Mouse (Mus musculus) MEL (cell line): Measurements from ENCODE around the gene Tprn.

Experiments used
- CHD1 ChIP-seq: IDR thresholded peaks from 2 replicates; pipeline ENCODE4 v1.6.1; 2012; ENCODE audit warnings: low read depth, mild to moderate bottlenecking, inconsistent platforms, low read length, improper control_type of control experiment
- CHD2 ChIP-seq: IDR thresholded peaks from 2 replicates; pipeline ENCODE4 v1.6.1; 2011; ENCODE audit warnings: low read length, improper control_type of control experiment
- CTCF ChIP-seq, 3 experiments: IDR thresholded peaks in 2 of 3; conservative IDR thresholded peaks in 1 of 3; 2 replicates each; pipeline ENCODE4 v1.5.1; 2011 to 2012; ENCODE audit warnings: low read length in 3 of 3, low read depth in 2 of 3, mild to moderate bottlenecking in 2 of 3, improper control_type of control experiment in 1 of 3, inconsistent platforms in 1 of 3, mixed read lengths in 1 of 3, moderate library complexity in 1 of 3; ENCODE audit not compliant: control insufficient read depth in 1 of 3, insufficient read depth in 1 of 3, poor library complexity in 1 of 3, severe bottlenecking in 1 of 3
- EP300 ChIP-seq, 2 experiments: IDR thresholded peaks; 2 replicates each; pipeline ENCODE4 v1.6.1; 2011; ENCODE audit warnings: improper control_type of control experiment in 2 of 2, low read length in 2 of 2, low read depth in 1 of 2, mild to moderate bottlenecking in 1 of 2
- GATA1 ChIP-seq: IDR thresholded peaks from 2 replicates; pipeline ENCODE4 v1.6.1; 2011; ENCODE audit warnings: low read depth, low read length, improper control_type of control experiment
- HCFC1 ChIP-seq: IDR thresholded peaks from 2 replicates; pipeline ENCODE4 v1.6.1; 2012; ENCODE audit warnings: low read depth, mild to moderate bottlenecking, inconsistent platforms, low read length, improper control_type of control experiment, moderate library complexity
- JUND ChIP-seq: IDR thresholded peaks from 2 replicates; pipeline ENCODE4 v1.6.1; 2011; ENCODE audit warnings: low read depth, mild to moderate bottlenecking, improper control_type of control experiment, low read length
- POLR2A ChIP-seq, 2 experiments: IDR thresholded peaks; 2 replicates each; pipeline ENCODE4 v1.6.1; 2011 to 2012; ENCODE audit warnings: low read length in 2 of 2, mild to moderate bottlenecking in 2 of 2, control low read depth in 1 of 2, improper control_type of control experiment in 1 of 2, low read depth in 1 of 2, moderate library complexity in 1 of 2; ENCODE audit not compliant: control insufficient read depth in 1 of 2, insufficient read depth in 1 of 2, poor library complexity in 1 of 2
- SMC3 ChIP-seq: IDR thresholded peaks from 2 replicates; pipeline ENCODE4 v1.6.1; 2011; ENCODE audit warnings: low read depth, low read length, improper control_type of control experiment
- ZMIZ1 ChIP-seq: IDR thresholded peaks from 2 replicates; pipeline ENCODE4 v1.6.1; 2012; ENCODE audit warnings: low read depth, mild to moderate bottlenecking, inconsistent platforms, low read length, improper control_type of control experiment, moderate library complexity

- TF ChIP-seq SMC3: no peak
- no peak for TF ChIP-seq EP300 (IDR thresholded peaks at IDR 0.05; ENCODE audit: low read depth in 1 of 2, low read length in 2 of 2)
- no peak for TF ChIP-seq POLR2A (IDR thresholded peaks at IDR 0.05; ENCODE audit: control insufficient read depth in 1 of 2, insufficient read depth in 1 of 2, low read depth in 1 of 2, low read length in 2 of 2, poor library complexity in 1 of 2)
- TF ChIP-seq CTCF (IDR thresholded peaks at IDR 0.05 in 2 of 3, conservative IDR thresholded peaks at IDR 0.05 in 1 of 3; ENCODE audit: control insufficient read depth in 1 of 3, insufficient read depth in 1 of 3, low read depth in 2 of 3, low read length in 3 of 3, poor library complexity in 1 of 3, severe bottlenecking in 1 of 3): no peak
- no peak for TF ChIP-seq HCFC1
- no peak for TF ChIP-seq JUND
- no peak for TF ChIP-seq CHD1
- TF ChIP-seq ZMIZ1: no peak
- TF ChIP-seq GATA1: no peak
- no peak for TF ChIP-seq CHD2
Measured at GRCm38 (mm10) chr2:25264851-25265250, 2.4 kb downstream of the Tprn start.
